ENCODE assay signal across 8 mouse cellular contexts in genomic region chr16:20517701-20518374, GRCm38 (mm10). TPM values are rescaled to one million over a fixed set of nuclear protein-coding genes. Genes with fewer than 3 reads are reported as not detected.
DNase-seq lines count a peak whose midpoint lies in the region; ATAC-seq and TF ChIP-seq lines count a peak whose summit lies in the region.

No protein-coding gene starts in this region.

- no peak for TF ChIP-seq CTCF in gastrocnemius, adult 2 months (IDR thresholded peaks at IDR 0.05)
- TF ChIP-seq CTCF in intestine, postnatal 0 days (IDR thresholded peaks at IDR 0.05; ENCODE audit: low read depth) = no peak
- TF ChIP-seq CTCF in lung, embryonic 14.5 days (IDR thresholded peaks at IDR 0.05; ENCODE audit: low read depth) = no peak

- intact Hi-C loops in gastrocnemius, adult 2 months (cut with DNase I) = loop anchor here (2.0 to 5.0 kb wide), 2 partner anchors 17 to 134 kb away; partner anchors contain the start of genes Ap2m1 and Psmd2

- WGBS in forebrain, embryonic 15.5 days = 0% methylated on average over 6 of the region's 6 CpGs
- 2% methylated on average over 6 of the region's 6 CpGs for WGBS in intestine, postnatal 0 days
- 1% methylated on average over 6 of the region's 6 CpGs for WGBS in lung, embryonic 14.5 days

- peak; percentile 32 for ATAC-seq in forebrain, embryonic 15.5 days (replicated peaks)
- ATAC-seq in intestine, postnatal 0 days = peak; percentile 41
- ATAC-seq in lung, embryonic 14.5 days (ENCODE audit: insufficient read depth) = peak; percentile 26

- peaks cover 3% of the 10 kb centered on the region for H3K36me3 ChIP-seq in forebrain, embryonic 15.5 days
- peaks cover 7% of the 10 kb centered on the region; the same call in 1 of the 2 replicates for H3K36me3 ChIP-seq in intestine, postnatal 0 days (ENCODE audit: control insufficient read depth, insufficient read depth)
- peaks cover 31% of the 10 kb centered on the region for H3K36me3 ChIP-seq in lung, embryonic 14.5 days (ENCODE audit: insufficient read depth)

- peak overlapping the region; percentile 94 for H3K27ac ChIP-seq in gastrocnemius, adult 2 months
- peak overlapping the region; percentile 89 for H3K27ac ChIP-seq in forebrain, embryonic 15.5 days (replicated peaks)
- peak overlapping the region; percentile 78 for H3K27ac ChIP-seq in intestine, postnatal 0 days (ENCODE audit: low read depth, low read length)
- H3K27ac ChIP-seq in lung, embryonic 14.5 days (ENCODE audit: low read depth) = peak overlapping the region; percentile 94

- peaks cover 24% of the 10 kb centered on the region for H3K4me1 ChIP-seq in forebrain, embryonic 15.5 days
- no peaks in the 10 kb centered on the region for H3K4me1 ChIP-seq in intestine, postnatal 0 days (replicated peaks; ENCODE audit: control insufficient read depth, insufficient read depth, low read length)
- peaks cover 4% of the 10 kb centered on the region; the same call in 1 of the 2 replicates for H3K4me1 ChIP-seq in lung, embryonic 14.5 days (ENCODE audit: insufficient read depth)

- DNase-seq in gastrocnemius, adult 2 months = peak; percentile 38
- DNase-seq in gastrocnemius, adult 8-10 months (ENCODE audit: low spot score in 2 of 2) = no peak
- peak; percentile 29 for DNase-seq in R1 (ENCODE audit: low read depth, low spot score)
- peak; percentile 66 for DNase-seq in lung, embryonic 14.5 days
- peak; percentile 90 for DNase-seq in retina, postnatal 1 day
- no peak for DNase-seq in layer of hippocampus, adult 18-20 months (ENCODE audit: low spot score in 2 of 2)

- H3K9me3 ChIP-seq in forebrain, embryonic 15.5 days = no peaks in the 10 kb centered on the region
- H3K9me3 ChIP-seq in intestine, postnatal 0 days (ENCODE audit: control insufficient read depth) = no peaks in the 10 kb centered on the region
- no peaks in the 10 kb centered on the region for H3K9me3 ChIP-seq in lung, embryonic 14.5 days (ENCODE audit: low read depth, low read length)

- H3K27me3 ChIP-seq in forebrain, embryonic 15.5 days = no peaks in the 10 kb centered on the region
- H3K27me3 ChIP-seq in intestine, postnatal 0 days (replicated peaks; ENCODE audit: control insufficient read depth, insufficient read depth, low read length) = no peaks in the 10 kb centered on the region
- H3K27me3 ChIP-seq in lung, embryonic 14.5 days (ENCODE audit: insufficient read depth, low read length) = no peaks in the 10 kb centered on the region

- H3K9ac ChIP-seq in forebrain, embryonic 15.5 days (replicated peaks) = peak overlapping the region; percentile 94
- H3K9ac ChIP-seq in intestine, postnatal 0 days (ENCODE audit: low read depth, low read length) = peak overlapping the region; percentile 72
- H3K9ac ChIP-seq in lung, embryonic 14.5 days = peak overlapping the region; percentile 95

- H3K4me3 ChIP-seq in gastrocnemius, adult 2 months = peak overlapping the region; percentile 80
- peak overlapping the region; percentile 69 for H3K4me3 ChIP-seq in forebrain, embryonic 15.5 days
- H3K4me3 ChIP-seq in intestine, postnatal 0 days (ENCODE audit: low read depth, low read length) = peak overlapping the region; percentile 67
- H3K4me3 ChIP-seq in lung, embryonic 14.5 days (ENCODE audit: low read depth, low read length) = peak overlapping the region; percentile 98

- peak overlapping the region; percentile 80 for H3K4me2 ChIP-seq in forebrain, embryonic 15.5 days (replicated peaks)
- peak overlapping the region; percentile 82 for H3K4me2 ChIP-seq in intestine, postnatal 0 days (replicated peaks; ENCODE audit: low read depth)
- peak overlapping the region; percentile 71 for H3K4me2 ChIP-seq in lung, embryonic 14.5 days

RNA-seq across cellular contexts. Expression of gene Dvl3, which starts 1.1 kb away (rescaled TPM):
- total RNA-seq in gastrocnemius, adult 2 months (2021) = 10 to 100 TPM; 30.7 to 31.3 TPM
- 10 to 100 TPM; 24.5 to 30.0 (median 27.2) TPM for total RNA-seq in gastrocnemius, adult 8-10 months (2022)
- polyA plus RNA-seq in forebrain, embryonic 15.5 days (2015; fragmentation: Nextera tagmentation; extraction: Ambion mirVana) = 33.3 and 33.7 TPM in 2 replicates
- polyA plus RNA-seq in intestine, postnatal 0 days (2015; fragmentation: Nextera tagmentation; extraction: Ambion mirVana) = 11.5 and 13.7 TPM in 2 replicates
- 24.6 and 25.2 TPM in 2 replicates for polyA plus RNA-seq in lung, embryonic 14.5 days (2014; fragmentation: Nextera tagmentation; extraction: Ambion mirVana)
- 10 to 100 TPM; 51.9 to 55.7 TPM for total RNA-seq in layer of hippocampus, adult 18-20 months (2021)

RNA-seq across cellular contexts. Expression of gene Ap2m1, which starts 17.4 kb away (rescaled TPM):
- 100 to 1,000 TPM; 137 to 157 TPM for total RNA-seq in gastrocnemius, adult 2 months (2021)
- 100 to 1,000 TPM; 113 to 138 (median 134) TPM for total RNA-seq in gastrocnemius, adult 8-10 months (2022)
- polyA plus RNA-seq in forebrain, embryonic 15.5 days (2015; fragmentation: Nextera tagmentation; extraction: Ambion mirVana) = 1,124 and 1,145 TPM in 2 replicates
- 411 and 423 TPM in 2 replicates for polyA plus RNA-seq in intestine, postnatal 0 days (2015; fragmentation: Nextera tagmentation; extraction: Ambion mirVana)
- polyA plus RNA-seq in lung, embryonic 14.5 days (2014; fragmentation: Nextera tagmentation; extraction: Ambion mirVana) = 641 and 646 TPM in 2 replicates
- 100 to 1,000 TPM; 702 to 704 TPM for total RNA-seq in layer of hippocampus, adult 18-20 months (2021)

RNA-seq across cellular contexts. Expression of gene Eif2b5, which starts 19.2 kb away (rescaled TPM):
- total RNA-seq in gastrocnemius, adult 2 months (2021) = 10 to 100 TPM; 55.7 to 62.8 TPM
- total RNA-seq in gastrocnemius, adult 8-10 months (2022) = 10 to 100 TPM; 53.8 to 71.3 (median 68.1) TPM
- 96.8 and 98.9 TPM in 2 replicates for polyA plus RNA-seq in forebrain, embryonic 15.5 days (2015; fragmentation: Nextera tagmentation; extraction: Ambion mirVana)
- polyA plus RNA-seq in intestine, postnatal 0 days (2015; fragmentation: Nextera tagmentation; extraction: Ambion mirVana) = 37.2 and 37.8 TPM in 2 replicates
- 111 and 112 TPM in 2 replicates for polyA plus RNA-seq in lung, embryonic 14.5 days (2014; fragmentation: Nextera tagmentation; extraction: Ambion mirVana)
- total RNA-seq in layer of hippocampus, adult 18-20 months (2021) = 10 to 100 TPM; 54.3 to 54.7 TPM

RNA-seq across cellular contexts. Expression of gene Abcf3, which starts 30.5 kb away (rescaled TPM):
- total RNA-seq in gastrocnemius, adult 2 months (2021) = 10 to 100 TPM; 59.8 to 70.7 TPM
- total RNA-seq in gastrocnemius, adult 8-10 months (2022) = 10 to 100 TPM; 55.9 to 75.5 (median 66.6) TPM
- polyA plus RNA-seq in forebrain, embryonic 15.5 days (2015; fragmentation: Nextera tagmentation; extraction: Ambion mirVana) = 74.0 and 74.5 TPM in 2 replicates
- polyA plus RNA-seq in intestine, postnatal 0 days (2015; fragmentation: Nextera tagmentation; extraction: Ambion mirVana) = 47.0 and 64.3 TPM in 2 replicates
- 51.1 and 53.9 TPM in 2 replicates for polyA plus RNA-seq in lung, embryonic 14.5 days (2014; fragmentation: Nextera tagmentation; extraction: Ambion mirVana)
- 100 to 1,000 TPM; 100 TPM for total RNA-seq in layer of hippocampus, adult 18-20 months (2021)

Comparison
In these comparisons a context has a peak if more than half of its experiments do, and no peak if none do; other contexts are left out.
1. DNase-seq: peak in gastrocnemius, adult 2 months (single experiment), R1 (single experiment), lung, embryonic 14.5 days (single experiment) and retina, postnatal 1 day (single experiment); none in gastrocnemius, adult 8-10 months (0 of 2) and layer of hippocampus, adult 18-20 months (0 of 2).
2. RNA of gene Ap2m1, which starts 17.4 kb away (total RNA-seq): 702 to 704 TPM in layer of hippocampus, adult 18-20 months; 137 to 157 TPM in gastrocnemius, adult 2 months and 113 to 138 TPM in gastrocnemius, adult 8-10 months; every median in the first group is over 4 times any median in the second.
3. Peak in every context shown above with its lines, with median percentiles within 50 percentile points of each other: H3K27ac ChIP-seq, H3K4me3 ChIP-seq, ATAC-seq, H3K4me2 ChIP-seq and H3K9ac ChIP-seq.